Mouse (Mus musculus): ENCODE results near the gene Cd2.

Cd2 gene

GRCm38 (mm10) chr3:101287911-101288311 lies at the start of gene Cd2:
Gene Cd2, minus strand, starts transcription at chr3:101287939.
- DNase-seq, result peak; percentile 61

- no peak for DNase-seq
These were observed 40.9 kb upstream of the Cd2 start for GRCm38 (mm10) chr3:101328617-101329016.

- DNase-seq, result no peak
These were observed 39.5 kb upstream of the Cd2 start for GRCm38 (mm10) chr3:101327248-101327647.

- DNase-seq, result no peak
These were observed 34.7 kb upstream of the Cd2 start for GRCm38 (mm10) chr3:101322437-101322836.

GRCm38 (mm10) chr3:101320874-101321273 lies 33.1 kb upstream of the Cd2 start:
- no peak for DNase-seq

GRCm38 (mm10) chr3:101318516-101319170 lies 30.9 kb upstream of the Cd2 start:
- no peak for DNase-seq

- peak; percentile 70 for DNase-seq
These were observed 30.4 kb upstream of the Cd2 start for GRCm38 (mm10) chr3:101318115-101318514.

GRCm38 (mm10) chr3:101314954-101315353 lies 27.2 kb upstream of the Cd2 start:
- peak; percentile 1 for DNase-seq

GRCm38 (mm10) chr3:101313266-101314051 lies 25.7 kb upstream of the Cd2 start:
- DNase-seq, result no peak

GRCm38 (mm10) chr3:101310977-101311376 lies 23.2 kb upstream of the Cd2 start:
- DNase-seq, result peak; percentile 0

- no peak for DNase-seq
These were observed 21.9 kb upstream of the Cd2 start for GRCm38 (mm10) chr3:101309626-101310025.

- DNase-seq, result no peak
These were observed 18.4 kb upstream of the Cd2 start for GRCm38 (mm10) chr3:101306090-101306489.

GRCm38 (mm10) chr3:101305046-101305445 lies 17.3 kb upstream of the Cd2 start:
- DNase-seq, result no peak

GRCm38 (mm10) chr3:101304156-101304555 lies 16.4 kb upstream of the Cd2 start:
- peak; percentile 82 for DNase-seq

GRCm38 (mm10) chr3:101300271-101301071 lies 12.7 kb upstream of the Cd2 start:
- DNase-seq, result peak; percentile 55

- peak; percentile 22 for DNase-seq
These were observed 11.9 kb upstream of the Cd2 start for GRCm38 (mm10) chr3:101299591-101299990.

GRCm38 (mm10) chr3:101297221-101297620 lies 9.5 kb upstream of the Cd2 start:
- DNase-seq, result peak; percentile 75

- peak; percentile 71 for DNase-seq
These were observed 8.4 kb upstream of the Cd2 start for GRCm38 (mm10) chr3:101295931-101296820.

GRCm38 (mm10) chr3:101295366-101295867 lies 7.7 kb upstream of the Cd2 start:
- DNase-seq, result peak; percentile 98

GRCm38 (mm10) chr3:101294487-101295365 lies 7.0 kb upstream of the Cd2 start:
- DNase-seq, result peak; percentile 26

- DNase-seq, result no peak
These were observed 5.9 kb upstream of the Cd2 start for GRCm38 (mm10) chr3:101293571-101294135.

All from thymus, postnatal 25 days (tissue).